Mouse (Mus musculus) adrenal gland, adult 10 weeks (tissue): Measurements from ENCODE around the gene Prkag1. TPM values are rescaled to one million over a fixed set of nuclear protein-coding genes. Genes with fewer than 3 reads are reported as not detected.

Experiments
- polyA plus RNA-seq: library from polyadenylated mRNA; stranded (reverse); fragments of 350-450 nt; fragmentation: Illumina TruSeq; extraction: RNeasy Lipid Tissue Mini Kit (QIAGEN cat#74804); gene quantifications from one replicate; pipeline ENCODE4 v1.2.3, GENCODE M21; 2014; ENCODE audit warnings: low read depth, low replicate concordance

Gene Prkag1
- 69.0 TPM for polyA plus RNA-seq

DNA sequence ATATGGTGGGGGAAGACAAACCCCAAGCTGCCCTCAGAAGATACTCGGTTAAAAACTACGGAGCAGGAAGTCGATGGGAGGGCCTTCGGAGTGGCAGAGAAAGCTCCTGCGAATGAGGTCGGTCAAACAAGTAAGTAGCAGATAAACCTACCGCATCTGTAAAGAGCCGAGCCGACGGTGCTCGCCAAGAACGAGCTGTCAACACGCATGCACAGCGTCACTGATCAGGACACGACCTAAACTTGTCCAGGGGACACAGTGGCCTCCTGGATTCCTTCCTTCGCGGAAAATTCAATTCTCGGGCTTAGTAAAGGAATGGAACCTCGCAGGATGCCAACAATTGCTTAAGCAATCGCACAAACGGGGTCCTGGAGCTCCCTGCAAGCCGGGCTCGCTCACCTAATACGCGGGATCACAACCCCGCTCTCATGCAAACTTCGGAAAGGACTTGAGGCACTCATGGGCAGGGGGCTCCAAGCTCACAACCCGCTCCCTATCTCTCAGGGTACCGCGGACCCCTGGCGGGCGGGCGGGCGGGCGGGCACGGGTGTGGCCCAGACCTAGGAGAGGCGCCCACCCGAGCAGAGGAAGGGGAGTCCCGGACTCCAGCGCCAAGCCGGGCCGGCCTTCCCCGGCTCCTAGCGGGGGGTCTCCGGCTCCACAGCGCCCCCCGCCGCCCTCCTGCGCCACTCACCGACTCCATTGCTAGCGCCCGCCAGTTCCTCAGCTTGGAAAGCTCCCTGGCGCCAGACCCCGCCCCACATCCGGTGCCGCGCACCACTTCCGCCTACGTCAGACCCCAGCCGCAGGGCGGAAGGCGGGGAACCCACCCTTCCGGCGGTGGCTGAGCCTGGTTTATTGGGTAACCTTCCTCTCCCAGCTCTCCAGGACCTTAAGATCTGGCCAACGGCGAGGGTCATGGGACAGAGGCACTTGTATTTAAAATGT is at the start of gene Prkag1:
Gene Prkag1, minus strand, starts transcription at position 786 of the 948 bp plus-strand sequence.

DNA sequence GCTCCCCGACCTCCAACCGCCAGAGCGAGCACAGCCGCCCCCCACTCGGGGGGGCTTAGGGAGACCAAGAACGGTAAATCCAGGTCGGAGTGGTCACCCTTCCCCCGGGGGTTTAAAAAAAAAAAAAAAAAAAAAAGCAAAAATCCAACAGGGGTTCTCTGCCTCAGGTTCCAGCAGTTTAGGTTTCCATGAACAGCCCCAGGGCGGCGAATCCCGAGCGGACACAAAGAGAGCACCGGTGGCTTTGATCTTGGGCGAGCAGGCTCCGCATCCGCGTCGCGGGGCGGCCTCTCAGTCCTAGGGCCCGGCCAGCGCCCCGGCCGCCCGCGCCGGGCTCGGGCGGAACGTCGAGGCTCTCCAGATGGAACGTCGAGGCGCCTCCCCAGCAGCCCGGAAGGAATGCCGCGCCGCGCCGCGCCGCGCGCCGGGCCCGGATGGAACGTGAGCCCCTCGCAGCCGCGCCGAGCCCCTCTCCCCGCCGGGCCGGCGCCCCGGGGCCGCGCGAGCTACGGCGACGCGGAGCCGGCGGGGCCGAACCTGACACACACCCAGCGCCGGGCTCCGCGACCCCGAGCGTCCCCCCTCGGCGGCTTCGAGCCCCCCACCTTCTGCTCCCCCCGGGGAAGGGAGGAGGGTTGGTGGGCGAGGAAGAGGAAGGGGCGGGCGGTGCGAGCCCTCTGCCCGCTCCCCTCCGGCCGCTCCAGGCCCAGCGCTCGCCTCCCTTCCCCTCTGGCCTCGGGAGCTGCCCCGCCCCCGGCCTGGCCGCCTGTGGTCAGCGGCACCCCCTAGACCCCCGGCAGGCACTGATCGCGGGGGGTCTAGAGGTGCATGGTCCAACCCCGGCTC is 40.0 kb upstream of the Prkag1 start, which contains the start of gene Kmt2d:
Gene Kmt2d, minus strand, starts transcription at position 135 of the 846 bp plus-strand sequence.

DNA sequence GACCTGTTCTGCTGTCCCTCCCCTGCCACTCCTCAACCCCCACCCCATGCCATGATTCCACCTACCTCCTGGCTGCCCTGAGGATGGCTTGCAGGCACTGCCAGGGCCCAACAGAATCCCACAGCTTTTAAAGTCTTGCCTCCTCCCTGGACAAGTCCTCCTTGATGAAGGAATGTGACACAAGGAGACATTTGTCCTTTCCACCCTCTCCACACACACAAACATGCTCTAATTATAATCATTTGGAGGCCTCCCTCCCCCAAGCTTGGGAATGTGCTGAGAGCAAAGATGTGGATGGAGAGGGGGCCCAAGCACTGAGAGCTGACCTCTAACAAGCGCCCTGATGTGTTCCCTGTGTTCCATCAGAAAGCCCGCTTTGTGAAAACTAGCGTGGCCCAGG is 21.9 kb downstream of the Prkag1 start, which contains the start of gene Ddn:
Gene Ddn, minus strand, starts transcription at position 101 of the 400 bp plus-strand sequence.

DNA sequence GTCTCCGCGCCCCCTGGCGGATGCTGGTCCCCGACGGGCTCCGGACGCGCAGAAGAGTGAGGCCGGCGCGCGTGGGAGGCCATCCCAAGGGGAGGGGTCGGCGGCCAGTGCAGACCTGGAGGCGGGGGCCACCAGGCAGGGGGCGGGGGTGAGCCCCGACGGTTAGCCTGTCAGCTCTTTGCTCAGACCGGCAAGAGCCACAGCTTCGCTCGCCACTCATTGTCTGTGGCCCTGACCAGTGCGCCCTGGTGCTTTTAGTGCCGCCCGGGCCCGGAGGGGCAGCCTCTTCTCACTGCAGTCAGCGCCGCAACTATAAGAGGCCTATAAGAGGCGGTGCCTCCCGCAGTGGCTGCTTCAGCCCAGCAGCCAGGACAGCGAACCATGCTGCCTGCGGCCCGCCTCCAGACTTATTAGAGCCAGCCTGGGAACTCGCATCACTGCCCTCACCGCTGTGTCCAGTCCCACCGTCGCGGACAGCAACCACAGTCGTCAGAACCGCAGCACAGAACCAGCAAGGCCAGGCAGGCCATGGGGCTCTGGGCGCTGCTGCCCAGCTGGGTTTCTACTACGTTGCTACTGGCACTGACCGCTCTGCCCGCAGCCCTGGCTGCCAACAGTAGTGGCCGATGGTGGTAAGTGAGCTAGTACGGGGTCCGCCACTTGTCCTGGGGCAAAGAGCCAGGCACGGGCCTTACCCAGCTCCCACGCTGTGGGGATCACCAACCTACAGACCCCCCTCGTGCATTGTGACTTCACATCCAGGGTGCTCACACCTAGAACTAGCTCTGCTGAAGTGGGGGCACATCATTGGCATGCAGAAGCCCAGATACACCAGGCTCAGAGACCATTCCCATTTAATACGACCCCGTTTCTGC is 41.4 kb downstream of the Prkag1 start, which contains the start of gene Wnt1:
Gene Wnt1, plus strand, starts transcription at position 197 of the 875 bp plus-strand sequence.

DNA sequence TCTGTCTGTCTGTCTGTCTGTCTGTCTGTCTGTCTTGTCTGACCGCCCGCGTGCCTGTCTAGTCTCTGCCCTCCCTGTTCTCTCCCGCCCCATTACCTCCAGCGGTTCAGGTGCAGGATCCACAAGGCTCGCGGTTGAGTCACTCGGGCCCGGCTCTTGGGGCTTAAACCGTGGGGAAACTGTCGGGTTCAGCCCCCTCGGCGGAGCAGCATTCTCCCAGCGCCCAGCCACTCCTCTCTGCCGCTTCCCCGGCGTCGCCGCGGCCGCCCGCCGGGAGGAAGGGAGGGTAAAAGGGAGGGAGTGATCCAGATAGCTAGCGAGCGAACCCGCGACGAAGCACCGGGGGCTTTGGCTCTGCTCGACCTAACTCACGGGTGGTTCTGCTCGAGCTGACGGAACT is 53.6 kb downstream of the Prkag1 start, which contains the start of gene Wnt10b:
Gene Wnt10b, minus strand, starts transcription at position 389 of the 400 bp plus-strand sequence.

Other genes starting within 250 kb of the Prkag1 start
- 3.9 TPM for gene Adcy6, start 221.4 kb downstream of the Prkag1 start, polyA plus RNA-seq
- gene Cacnb3, start 200.7 kb downstream of the Prkag1 start, polyA plus RNA-seq: 0.47 TPM
- 4.0 TPM for gene Ddx23, start 168.6 kb downstream of the Prkag1 start, polyA plus RNA-seq
- not detected for gene Rnd1, start 154.1 kb downstream of the Prkag1 start, polyA plus RNA-seq
- not detected for gene Ccdc65, start 123.3 kb downstream of the Prkag1 start, polyA plus RNA-seq
- gene Fkbp11, start 103.3 kb downstream of the Prkag1 start, polyA plus RNA-seq: not detected
- gene Arf3, start 68.3 kb downstream of the Prkag1 start, polyA plus RNA-seq: 59.2 TPM
- gene Wnt10b, start 53.4 kb downstream of the Prkag1 start, polyA plus RNA-seq: 0.23 TPM
- not detected for gene Wnt1, start 41.7 kb downstream of the Prkag1 start, polyA plus RNA-seq
- not detected for gene Ddn, start 22.0 kb downstream of the Prkag1 start, polyA plus RNA-seq
- 2.3 TPM for gene Kmt2d, start 39.7 kb upstream of the Prkag1 start, polyA plus RNA-seq
- 1.5 TPM for gene Rhebl1, start 63.0 kb upstream of the Prkag1 start, polyA plus RNA-seq
- gene Dhh, start 67.0 kb upstream of the Prkag1 start, polyA plus RNA-seq: 0.47 TPM
- gene Lmbr1l, start 86.7 kb upstream of the Prkag1 start, polyA plus RNA-seq: 1.9 TPM
- 54.1 TPM for gene Tuba1b, start 103.0 kb upstream of the Prkag1 start, polyA plus RNA-seq
- not detected for gene Gm49450, start 122.0 kb upstream of the Prkag1 start, polyA plus RNA-seq
- gene Tuba1a, start 122.2 kb upstream of the Prkag1 start, polyA plus RNA-seq: 44.0 TPM
- gene Tuba1c, start 198.4 kb upstream of the Prkag1 start, polyA plus RNA-seq: 23.9 TPM
- gene Prph, start 223.7 kb upstream of the Prkag1 start, polyA plus RNA-seq: not detected
- gene Troap, start 243.1 kb upstream of the Prkag1 start, polyA plus RNA-seq: not detected